Mouse (Mus musculus) liver, adult 2 months (tissue): ENCODE results near the gene Ube2v1. TPM values are rescaled to one million over a fixed set of nuclear protein-coding genes. Genes with fewer than 3 reads are reported as not detected.

Experiments used
- DNase-seq: peaks from one replicate; pipeline ENCODE4 v3.0.0-alpha.2; 2011; ENCODE audit warnings: low read depth, low spot score; ENCODE audit errors: extremely low read depth
- H3K27ac ChIP-seq: fragments of 200-500 bp; replicated peaks from 2 replicates; pipeline ENCODE4 v1.5.1; 2012; ENCODE audit warnings: low read depth, mild to moderate bottlenecking, control low read depth, inconsistent platforms, low read length; ENCODE audit not compliant: insufficient read depth
- H3K27me3 ChIP-seq: fragments of 200-500 bp; 2 replicates; pipeline ENCODE4 v1.6.1; 2012; ENCODE audit warnings: mild to moderate bottlenecking, moderate library complexity, low read length, inconsistent platforms; ENCODE audit not compliant: control insufficient read depth, insufficient read depth
- H3K36me3 ChIP-seq: fragments of 200-500 bp; 2 replicates; pipeline ENCODE4 v1.6.1; 2012; ENCODE audit warnings: low read length, inconsistent platforms; ENCODE audit not compliant: control insufficient read depth, insufficient read depth
- H3K4me1 ChIP-seq: fragments of 200-500 bp; 2 replicates; pipeline ENCODE4 v1.6.1; 2011; ENCODE audit warnings: low read length; ENCODE audit not compliant: control insufficient read depth, insufficient read depth
- H3K4me3 ChIP-seq: fragments of 200-500 bp; 2 replicates; pipeline ENCODE4 v1.5.1; 2011; ENCODE audit warnings: low read depth, mild to moderate bottlenecking, control low read depth, low read length, moderate library complexity; ENCODE audit not compliant: insufficient read depth
- H3K79me2 ChIP-seq: fragments of 200-500 bp; 2 replicates; pipeline ENCODE4 v1.6.1; 2012; ENCODE audit warnings: inconsistent platforms, mild to moderate bottlenecking, low read length, moderate library complexity; ENCODE audit not compliant: control insufficient read depth, insufficient read depth
- H3K9ac ChIP-seq: fragments of 200-500 bp; 2 replicates; pipeline ENCODE4 v1.6.1; 2012; ENCODE audit warnings: low read depth, mild to moderate bottlenecking, control low read depth, inconsistent platforms, low read length
- CTCF ChIP-seq: fragments of 200-500 bp; IDR thresholded peaks from 2 replicates; pipeline ENCODE4 v1.5.1; 2011; ENCODE audit warnings: low read depth, low read length, control low read depth
- POLR2A ChIP-seq: fragments of 200-500 bp; IDR thresholded peaks from 2 replicates; pipeline ENCODE4 v1.6.1; 2011; ENCODE audit warnings: low read length, control low read depth; ENCODE audit not compliant: insufficient read depth; ENCODE audit errors: extremely low read depth
- WGBS: fragments of 180-500 bp; shearing (Covaris S2); methylation state at CpG from one replicate; pipeline ENCODE4 v1.1.7; 2018; 5-methylcytosine and 5-hydroxymethylcytosine counted together
- polyA plus RNA-seq: library from polyadenylated mRNA; depleted of rRNA; stranded (reverse); fragments of >200 nt; gene quantifications from 2 replicates; pipeline ENCODE4 v1.2.3, GENCODE M21; 2012; rRNA removed
- total RNA-seq: library from RNA; depleted of rRNA; stranded (reverse); fragments of >200 nt; gene quantifications from 2 replicates; pipeline ENCODE4 v1.2.3, GENCODE M21; 2014; rRNA removed

Gene Ube2v1
- total and polyA plus RNA-seq, 2 experiments: 26.2 to 75.2 TPM

DNA sequence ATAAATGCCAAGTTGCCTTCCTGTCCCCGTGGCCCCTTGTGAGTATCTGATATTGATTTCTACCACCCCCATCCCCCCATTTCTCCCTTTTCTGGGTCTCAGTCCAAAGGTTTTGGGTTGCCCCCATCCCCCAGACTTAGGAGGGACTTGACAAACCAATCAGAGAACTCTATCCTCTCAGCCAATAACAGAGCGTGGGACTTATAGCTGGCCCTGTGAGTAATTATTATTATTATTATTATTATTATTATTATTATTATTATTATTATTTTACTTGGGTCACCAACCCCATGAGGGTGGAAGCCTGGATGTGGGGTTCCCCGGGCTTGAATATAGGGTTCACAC is 66.6 kb downstream of the Ube2v1 start:
- Histone ChIP-seq H3K36me3 (no peaks in the 10 kb centered on the region), H3K27me3 (no peaks in the 10 kb centered on the region), H3K27ac (peak overlapping the region; percentile 87), H3K9ac (peak overlapping the region; percentile 88), H3K4me1 (peaks cover 9% of the 10 kb centered on the region), H3K79me2 (0 out of 2 replicates have a peak, but pooled peaks cover 4% of the 10 kb centered on the region), H3K4me3 (peak overlapping the region; percentile 74)
- WGBS: 23% methylated on average over 3 of the region's 3 CpGs
- no peak for DNase-seq
- TF ChIP-seq CTCF: no peak
- TF ChIP-seq POLR2A: no peak

- DNase-seq: peak; percentile 89
- H3K4me3 ChIP-seq: peak overlapping the region; percentile 22
- no peak for TF ChIP-seq POLR2A
- TF ChIP-seq CTCF: no peak
- WGBS: 52% methylated on average over 13 of the region's 13 CpGs
- 0 out of 2 replicates have a peak, but pooled peaks cover 4% of the 10 kb centered on the region for H3K79me2 ChIP-seq
- H3K36me3 ChIP-seq: no peaks in the 10 kb centered on the region
- no peaks in the 10 kb centered on the region for H3K27me3 ChIP-seq
- peaks cover 9% of the 10 kb centered on the region for H3K4me1 ChIP-seq
- peak overlapping the region; percentile 82 for H3K27ac ChIP-seq
- H3K9ac ChIP-seq: peak overlapping the region; percentile 12; the same call in 1 of the 2 replicates
Measured at GRCm38 (mm10) chr2:167564551-167565311, 67.2 kb downstream of the Ube2v1 start.

GRCm38 (mm10) chr2:167563703-167564102 is 68.2 kb downstream of the Ube2v1 start:
- H3K27me3 ChIP-seq: no peaks in the 10 kb centered on the region
- H3K4me3 ChIP-seq: no peak overlapping the region
- DNase-seq: no peak
- peaks cover 9% of the 10 kb centered on the region for H3K4me1 ChIP-seq
- H3K9ac ChIP-seq: no peak overlapping the region
- TF ChIP-seq CTCF (no peak), POLR2A (no peak)
- H3K27ac ChIP-seq: no peak overlapping the region
- H3K79me2 ChIP-seq: 0 out of 2 replicates have a peak, but pooled peaks cover 4% of the 10 kb centered on the region
- no peaks in the 10 kb centered on the region for H3K36me3 ChIP-seq
- WGBS: 86% methylated on average over 12 of the region's 12 CpGs

GRCm38 (mm10) chr2:167563035-167563434 is 68.9 kb downstream of the Ube2v1 start:
- Histone ChIP-seq H3K36me3 (no peaks in the 10 kb centered on the region), H3K27me3 (no peaks in the 10 kb centered on the region), H3K4me1 (peaks cover 9% of the 10 kb centered on the region), H3K9ac (no peak overlapping the region), H3K27ac (no peak overlapping the region), H3K79me2 (0 out of 2 replicates have a peak, but pooled peaks cover 4% of the 10 kb centered on the region), H3K4me3 (no peak overlapping the region)
- 76% methylated on average over 5 of the region's 5 CpGs for WGBS
- no peak for DNase-seq
- TF ChIP-seq CTCF (no peak), POLR2A (no peak)

GRCm38 (mm10) chr2:167562101-167562500 is 69.8 kb downstream of the Ube2v1 start:
- H3K4me3 ChIP-seq: no peak overlapping the region
- no peak overlapping the region for H3K27ac ChIP-seq

DNA sequence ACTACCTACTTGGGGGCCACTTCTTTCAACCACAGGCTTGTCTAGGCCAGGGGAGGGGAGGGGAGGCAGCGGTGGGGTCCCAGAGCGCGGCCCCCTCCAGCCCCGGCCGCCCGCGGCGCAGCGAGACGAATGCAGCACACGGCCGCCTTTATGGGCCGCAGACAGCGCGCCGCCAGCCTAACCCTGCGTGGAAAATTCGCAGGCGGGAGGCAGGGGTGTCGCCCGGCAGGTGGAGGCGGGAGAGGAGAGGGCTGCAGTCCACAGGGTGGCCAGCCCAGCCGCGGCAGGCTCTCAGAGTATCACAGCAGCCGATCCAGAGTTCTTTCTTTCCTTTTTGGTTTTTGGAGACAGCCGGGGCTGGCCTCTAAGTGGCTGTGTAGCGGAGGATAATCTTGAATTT is 72.5 kb downstream of the Ube2v1 start:
- H3K27me3 ChIP-seq: no peaks in the 10 kb centered on the region
- 33% methylated on average over 27 of the region's 27 CpGs for WGBS
- TF ChIP-seq CTCF (no peak), POLR2A (no peak)

More at GRCm38 (mm10) chr2:167562101-167562500, 69.8 kb downstream of the Ube2v1 start:
- Histone ChIP-seq H3K36me3 (no peaks in the 10 kb centered on the region), H3K9ac (no peak overlapping the region), H3K27me3 (no peaks in the 10 kb centered on the region), H3K79me2 (0 out of 2 replicates have a peak, but pooled peaks cover 4% of the 10 kb centered on the region), H3K4me1 (peaks cover 9% of the 10 kb centered on the region)
- peak; percentile 25 for DNase-seq
- no peak for TF ChIP-seq CTCF
- TF ChIP-seq POLR2A: no peak
- WGBS: 41% methylated on average over 8 of the region's 8 CpGs

More for the DNA sequence above, 72.5 kb downstream of the Ube2v1 start:
- DNase-seq: no peak
- Histone ChIP-seq H3K4me3 (no peak overlapping the region), H3K36me3 (no peaks in the 10 kb centered on the region), H3K79me2 (no peaks in the 10 kb centered on the region), H3K9ac (peak overlapping the region; percentile 57), H3K4me1 (peaks cover 5% of the 10 kb centered on the region; the same call in 1 of the 2 replicates), H3K27ac (no peak overlapping the region)

Other genes starting within 250 kb of the Ube2v1 start
- gene Slc9a8, start 210.4 kb downstream of the Ube2v1 start, total RNA-seq: 14.9 and 22.6 TPM in 2 replicates
- 25.8 and 34.2 TPM in 2 replicates for gene Slc9a8, start 210.4 kb downstream of the Ube2v1 start, polyA plus RNA-seq
- gene Rnf114, start 139.4 kb downstream of the Ube2v1 start, total RNA-seq: 44.3 and 55.0 TPM in 2 replicates
- gene Rnf114, start 139.4 kb downstream of the Ube2v1 start, polyA plus RNA-seq: 71.0 and 71.9 TPM in 2 replicates
- gene Spata2, start 139.2 kb downstream of the Ube2v1 start, total RNA-seq: 2.5 and 3.1 TPM in 2 replicates
- gene Spata2, start 139.2 kb downstream of the Ube2v1 start, polyA plus RNA-seq: 9.6 and 10.7 TPM in 2 replicates
- gene Snai1, start 93.9 kb downstream of the Ube2v1 start, total RNA-seq: 0.13 and 0.18 TPM in 2 replicates
- gene Snai1, start 93.9 kb downstream of the Ube2v1 start, polyA plus RNA-seq: 2.2 and 2.7 TPM in 2 replicates
- not detected in 2 replicates for gene Gm20431, start 29.4 kb upstream of the Ube2v1 start, total RNA-seq
- gene Gm20431, start 29.4 kb upstream of the Ube2v1 start, polyA plus RNA-seq: 10.6 and 10.8 TPM in 2 replicates
- 125 and 147 TPM in 2 replicates for gene Cebpb, start 56.8 kb upstream of the Ube2v1 start, total RNA-seq
- 200 and 210 TPM in 2 replicates for gene Cebpb, start 56.8 kb upstream of the Ube2v1 start, polyA plus RNA-seq
- gene Tmem189, start 57.7 kb upstream of the Ube2v1 start, total RNA-seq: 4.8 and 5.8 TPM in 2 replicates
- gene Tmem189, start 57.7 kb upstream of the Ube2v1 start, polyA plus RNA-seq: 19.6 and 24.8 TPM in 2 replicates